Mouse (Mus musculus) forebrain, postnatal 0 days (tissue): ENCODE data around the gene Thra. TPM values are rescaled to one million over a fixed set of nuclear protein-coding genes. Genes with fewer than 3 reads are reported as not detected.
"Not testable (repeated sequence)": the region's sequence is repeated elsewhere in the genome, so short reads cannot be mapped to it uniquely, and the experiment has no call there.

Experiments
- ATAC-seq: fragments of 200-750 bp; cut with Nextera tagmentation; 2 replicates; pipeline ENCODE4 v1.8.0; 2017; ENCODE audit warnings: mild to moderate bottlenecking, moderate library complexity
- DNase-seq: peaks from one replicate; pipeline ENCODE4 v3.0.0-alpha.2; 2015
- H3K27ac ChIP-seq: fragments of 300-500 bp; sonication (generic); 2 replicates; pipeline ENCODE4 v1.5.1; 2014; ENCODE audit warnings: low read depth, mild to moderate bottlenecking, antibody characterized with exemption, low read length, moderate library complexity, mixed read lengths
- H3K27me3 ChIP-seq: fragments of 300-500 bp; sonication (generic); 2 replicates; pipeline ENCODE4 v1.6.1; 2014; ENCODE audit warnings: mild to moderate bottlenecking, low read length, mixed read lengths; ENCODE audit not compliant: insufficient read depth
- H3K36me3 ChIP-seq: fragments of 300-500 bp; sonication (generic); 2 replicates; pipeline ENCODE4 v1.6.1; 2014; ENCODE audit warnings: mild to moderate bottlenecking, moderate library complexity; ENCODE audit not compliant: insufficient read depth
- H3K4me1 ChIP-seq: fragments of 300-500 bp; sonication (generic); 2 replicates; pipeline ENCODE4 v1.6.1; 2014; ENCODE audit warnings: antibody characterized with exemption; ENCODE audit not compliant: insufficient read depth
- H3K4me2 ChIP-seq: fragments of 300-500 bp; sonication (generic); 2 replicates; pipeline ENCODE4 v1.6.1; 2014; ENCODE audit warnings: low read depth, mild to moderate bottlenecking, moderate library complexity
- H3K4me3 ChIP-seq: fragments of 300-500 bp; sonication (generic); 2 replicates; pipeline ENCODE4 v1.5.1; 2014; ENCODE audit warnings: low read depth, low read length, mixed read lengths
- H3K9ac ChIP-seq: fragments of 300-500 bp; sonication (generic); 2 replicates; pipeline ENCODE4 v1.6.1; 2014; ENCODE audit warnings: mild to moderate bottlenecking
- H3K9me3 ChIP-seq: fragments of 300-500 bp; sonication (generic); 2 replicates; pipeline ENCODE4 v1.6.1; 2016; ENCODE audit warnings: low read length
- CTCF ChIP-seq: sonication (generic); IDR thresholded peaks from 2 replicates; pipeline ENCODE4 v1.5.1; 2016; ENCODE audit warnings: antibody characterized with exemption, control low read depth, low read depth
- WGBS: fragments of 180-500 bp; shearing (Covaris S2); extraction: QIAGEN DNeasy Blood & Tissue Kit; methylation state at CpG from one replicate; pipeline ENCODE4 v1.1.7; 2014; 5-methylcytosine and 5-hydroxymethylcytosine counted together
- polyA plus RNA-seq: library from polyadenylated mRNA; unstranded; fragments of >200 nt; fragmentation: Nextera tagmentation; extraction: Ambion mirVana; gene quantifications from 2 replicates; pipeline ENCODE4 v1.2.1, GENCODE M21; 2015
- total RNA-seq: library from RNA; depleted of rRNA; stranded (reverse); fragments of >200 nt; gene quantifications from 2 replicates; pipeline ENCODE4 v1.2.3, GENCODE M21; 2014

Gene Thra
- total and polyA plus RNA-seq, 2 experiments from 2014 or later = 233 to 1,003 TPM

- Histone ChIP-seq H3K27ac (no peak overlapping the region), H3K27me3 (no peaks in the 10 kb centered on the region), H3K9me3 (no peaks in the 10 kb centered on the region), H3K4me1 (no peaks in the 10 kb centered on the region), H3K36me3 (peaks cover 81% of the 10 kb centered on the region), H3K4me2 (no peak overlapping the region), H3K9ac (no peak overlapping the region), H3K4me3 (no peak overlapping the region)
- WGBS = 79% methylated on average over 19 of the region's 19 CpGs
- ATAC-seq = no peak
- no peak for DNase-seq
- no peak for TF ChIP-seq CTCF
Observed at GRCm38 (mm10) chr11:98708282-98708956, 32.0 kb upstream of the Thra start.

GRCm38 (mm10) chr11:98709001-98709741 lies 31.3 kb upstream of the Thra start:
- no peak overlapping the region for H3K27ac ChIP-seq
- no peak overlapping the region for H3K4me2 ChIP-seq
- WGBS = 86% methylated on average over 26 of the region's 26 CpGs
- H3K4me1 ChIP-seq = no peaks in the 10 kb centered on the region
- H3K36me3 ChIP-seq = peaks cover 86% of the 10 kb centered on the region
- no peaks in the 10 kb centered on the region for H3K9me3 ChIP-seq
- DNase-seq (no peak), ATAC-seq (no peak)
- no peak overlapping the region for H3K9ac ChIP-seq
- no peak for TF ChIP-seq CTCF
- no peak overlapping the region for H3K4me3 ChIP-seq
- H3K27me3 ChIP-seq = no peaks in the 10 kb centered on the region

- no peak overlapping the region for H3K9ac ChIP-seq
- peaks cover 85% of the 10 kb centered on the region for H3K36me3 ChIP-seq
- peak; percentile 98 for TF ChIP-seq CTCF
- no peaks in the 10 kb centered on the region for H3K4me1 ChIP-seq
- H3K4me2 ChIP-seq = no peak overlapping the region
- 56% methylated on average over 12 of the region's 12 CpGs for WGBS
- H3K27ac ChIP-seq = no peak overlapping the region
- ATAC-seq = peak; percentile 36; the same call in 1 of the 2 replicates
- H3K27me3 ChIP-seq = no peaks in the 10 kb centered on the region
- no peaks in the 10 kb centered on the region for H3K9me3 ChIP-seq
- H3K4me3 ChIP-seq = no peak overlapping the region
- peak; percentile 84 for DNase-seq
Observed at GRCm38 (mm10) chr11:98710416-98711045, 29.9 kb upstream of the Thra start.

GRCm38 (mm10) chr11:98711046-98711434 lies 29.4 kb upstream of the Thra start:
- Histone ChIP-seq H3K4me1 (no peaks in the 10 kb centered on the region), H3K4me2 (no peak overlapping the region), H3K4me3 (no peak overlapping the region), H3K9ac (no peak overlapping the region), H3K9me3 (no peaks in the 10 kb centered on the region), H3K27ac (no peak overlapping the region), H3K36me3 (peaks cover 85% of the 10 kb centered on the region), H3K27me3 (no peaks in the 10 kb centered on the region)
- ATAC-seq (no peak), DNase-seq (no peak)
- no peak for TF ChIP-seq CTCF
- 92% methylated on average over 4 of the region's 4 CpGs for WGBS

GRCm38 (mm10) chr11:98712009-98712408 lies 28.4 kb upstream of the Thra start:
- not testable (repeated sequence) for H3K9me3 ChIP-seq, H3K27ac ChIP-seq, H3K9ac ChIP-seq, H3K4me2 ChIP-seq, H3K4me3 ChIP-seq, H3K27me3 ChIP-seq, H3K4me1 ChIP-seq
- TF ChIP-seq CTCF = peak; percentile 66
- H3K36me3 ChIP-seq = peaks cover 84% of the 10 kb centered on the region
- DNase-seq = peak; percentile 70
- WGBS = 89% methylated on average over 6 of the region's 6 CpGs
- peak; percentile 76 for ATAC-seq

GRCm38 (mm10) chr11:98713703-98714102 lies 26.7 kb upstream of the Thra start:
- ATAC-seq = no peak
- WGBS = 81% methylated on average over 12 of the region's 12 CpGs
- Histone ChIP-seq H3K9me3 (no peaks in the 10 kb centered on the region), H3K27ac (no peak overlapping the region), H3K36me3 (peaks cover 84% of the 10 kb centered on the region), H3K4me3 (no peak overlapping the region), H3K4me1 (0 out of 2 replicates have a peak, but pooled peaks cover 6% of the 10 kb centered on the region), H3K27me3 (no peaks in the 10 kb centered on the region), H3K9ac (no peak overlapping the region), H3K4me2 (no peak overlapping the region)
- TF ChIP-seq CTCF = no peak
- DNase-seq = no peak

- H3K27ac ChIP-seq = no peak overlapping the region
- 0 out of 2 replicates have a peak, but pooled peaks cover 6% of the 10 kb centered on the region for H3K4me1 ChIP-seq
- no peak for ATAC-seq
- no peak for TF ChIP-seq CTCF
- H3K36me3 ChIP-seq = peaks cover 63% of the 10 kb centered on the region
- H3K4me3 ChIP-seq = no peak overlapping the region
- no peak for DNase-seq
- 96% methylated on average over 9 of the region's 9 CpGs for WGBS
- H3K4me2 ChIP-seq = no peak overlapping the region
- H3K27me3 ChIP-seq = no peaks in the 10 kb centered on the region
- no peak overlapping the region for H3K9ac ChIP-seq
- no peaks in the 10 kb centered on the region for H3K9me3 ChIP-seq
Observed at GRCm38 (mm10) chr11:98715946-98716345, 24.5 kb upstream of the Thra start.
